Mouse (Mus musculus) hematopoietic stem cell, adult 5-6 weeks (primary cell): Measurements from ENCODE around the gene Spcs1. TPM values are rescaled to one million over a fixed set of nuclear protein-coding genes. Genes with fewer than 3 reads are reported as not detected.

ENCODE experiments used
- ATAC-seq, 2 experiments: fragments of 125-278 bp in 1 of 2; replicated peaks in 1 of 2; 2 replicates each; pipeline ENCODE4 v1.8.0; 2016 to 2017; ENCODE audit warnings: inconsistent platforms in 2 of 2, mild to moderate bottlenecking in 2 of 2, moderate number of reproducible peaks in 2 of 2, low read depth in 1 of 2, moderate TSS enrichment in 1 of 2; ENCODE audit not compliant: low FRiP score in 2 of 2, poor library complexity in 2 of 2, severe bottlenecking in 2 of 2, insufficient read depth in 1 of 2, low TSS enrichment in 1 of 2
- total RNA-seq: library from RNA; stranded (forward); fragments of 172-1452, 232-1000 nt; gene quantifications from 2 replicates; pipeline ENCODE4 v1.2.3, GENCODE M21; 2017

Spcs1 gene
- 68.9 and 103 TPM in 2 replicates for total RNA-seq

- ATAC-seq, result peak; percentile 75 to 84
Observed at GRCm38 (mm10) chr14:31001307-31002205, at the start of gene Spcs1, which contains the start of gene Glt8d1. Gene Spcs1, minus strand, starts transcription at chr14:31001672. Gene Glt8d1, plus strand, starts transcription at chr14:31001400.

GRCm38 (mm10) chr14:31045817-31046216 lies 44.3 kb upstream of the Spcs1 start:
- ATAC-seq, result no peak; a peak in 1 of 4 replicates

GRCm38 (mm10) chr14:31045296-31045695 lies 43.8 kb upstream of the Spcs1 start:
- no peak for ATAC-seq

- ATAC-seq, result no peak
Observed at GRCm38 (mm10) chr14:31025785-31026184, 24.3 kb upstream of the Spcs1 start.

- ATAC-seq, result no peak
Observed at GRCm38 (mm10) chr14:31022579-31022978, 21.1 kb upstream of the Spcs1 start.

- peak; percentile 65 to 73; a peak in 3 of 4 replicates for ATAC-seq
Observed at GRCm38 (mm10) chr14:31019331-31020205, 18.1 kb upstream of the Spcs1 start.

GRCm38 (mm10) chr14:31018860-31019291 lies 17.4 kb upstream of the Spcs1 start, which contains the start of the genes Pbrm1 and Gnl3:
Gene Pbrm1, plus strand, starts transcription at chr14:31019138.
Gene Gnl3, minus strand, starts transcription at chr14:31019152.
- peak; percentile 82 to 89 for ATAC-seq

- ATAC-seq, result peak; percentile 34 to 41; a peak in 1 of 4 replicates
Observed at GRCm38 (mm10) chr14:31017854-31018253, 16.4 kb upstream of the Spcs1 start.

GRCm38 (mm10) chr14:31016063-31016462 lies 14.6 kb upstream of the Spcs1 start:
- ATAC-seq, result no peak

- no peak for ATAC-seq
Observed at GRCm38 (mm10) chr14:31013928-31014327, 12.5 kb upstream of the Spcs1 start.

- ATAC-seq, result no peak
Observed at GRCm38 (mm10) chr14:31011588-31011987, 10.1 kb upstream of the Spcs1 start.

- no peak for ATAC-seq
Observed at GRCm38 (mm10) chr14:31006779-31007178, 5.3 kb upstream of the Spcs1 start.

- ATAC-seq, result no peak
Observed at GRCm38 (mm10) chr14:31004527-31004926, 3.1 kb upstream of the Spcs1 start.

- 0 out of 4 replicates have a peak, but pooled peaks of 1 of the 2 experiments have one; percentile 12 for ATAC-seq
Observed at GRCm38 (mm10) chr14:31000816-31001306, 611 bp downstream of the Spcs1 start.

GRCm38 (mm10) chr14:31000356-31000755 lies 1.1 kb downstream of the Spcs1 start:
- no peak for ATAC-seq

- ATAC-seq, result no peak
Observed at GRCm38 (mm10) chr14:30996417-30996816, 5.1 kb downstream of the Spcs1 start.

GRCm38 (mm10) chr14:30976222-30976621 lies 25.2 kb downstream of the Spcs1 start:
- ATAC-seq, result no peak
